Mouse (Mus musculus) MEL (cell line): ENCODE data around the gene Rab39. TPM values are rescaled to one million over a fixed set of nuclear protein-coding genes. Genes with fewer than 3 reads are reported as not detected.

Source experiments
- DNase-seq: peaks from one replicate; pipeline ENCODE4 v3.0.0; 2011; ENCODE audit warnings: low read depth, low spot score
- H3K27ac ChIP-seq: 2 replicates; pipeline ENCODE4 v1.5.1; 2012; ENCODE audit warnings: low read depth, mild to moderate bottlenecking, control low read depth, low read length, moderate library complexity; ENCODE audit not compliant: control insufficient read depth
- H3K27me3 ChIP-seq, 2 experiments: fragments of 150-350 bp in 1 of 2; sonication (generic) in 1 of 2; 2 replicates each; pipeline ENCODE4 v1.6.1; 2012; ENCODE audit warnings: low read length in 2 of 2, mild to moderate bottlenecking in 2 of 2, improper control_type of control experiment in 1 of 2, moderate library complexity in 1 of 2; ENCODE audit not compliant: insufficient read depth in 2 of 2, control insufficient read depth in 1 of 2
- H3K36me3 ChIP-seq, 2 experiments: 2 replicates each; pipeline ENCODE4 v1.6.1; 2012 to 2014; ENCODE audit warnings: low read length in 2 of 2, improper control_type of control experiment in 1 of 2, inconsistent platforms in 1 of 2, mild to moderate bottlenecking in 1 of 2; ENCODE audit not compliant: insufficient read depth in 2 of 2, control insufficient read depth in 1 of 2
- H3K4me1 ChIP-seq, 2 experiments: fragments of 150-350 bp in 1 of 2; sonication (generic) in 1 of 2; 2 replicates each; pipeline ENCODE4 v1.6.1; 2012; ENCODE audit warnings: low read length in 2 of 2, improper control_type of control experiment in 1 of 2, mild to moderate bottlenecking in 1 of 2; ENCODE audit not compliant: insufficient read depth in 2 of 2, control insufficient read depth in 1 of 2
- H3K4me3 ChIP-seq, 2 experiments: fragments of 150-350 bp in 1 of 2; sonication (generic) in 1 of 2; 2 replicates each; pipeline ENCODE4 v1.5.1; 2012; ENCODE audit warnings: low read depth in 2 of 2, low read length in 2 of 2, mild to moderate bottlenecking in 2 of 2, moderate library complexity in 2 of 2, control low read depth in 1 of 2, improper control_type of control experiment in 1 of 2; ENCODE audit not compliant: control insufficient read depth in 1 of 2, insufficient read depth in 1 of 2
- H3K79me2 ChIP-seq: 2 replicates; pipeline ENCODE4 v1.6.1; 2012; ENCODE audit warnings: mild to moderate bottlenecking, low read length, moderate library complexity; ENCODE audit not compliant: control insufficient read depth, poor library complexity, insufficient read depth
- H3K9ac ChIP-seq: 2 replicates; pipeline ENCODE4 v1.6.1; 2012; ENCODE audit warnings: low read depth, mild to moderate bottlenecking, control low read depth, low read length, moderate library complexity; ENCODE audit not compliant: control insufficient read depth, poor library complexity, severe bottlenecking
- H3K9me3 ChIP-seq: fragments of 150-350 bp; sonication (generic); replicated peaks from 2 replicates; pipeline ENCODE4 v1.6.1; 2012; ENCODE audit warnings: mild to moderate bottlenecking, low read length, improper control_type of control experiment, moderate library complexity; ENCODE audit not compliant: insufficient read depth
- CHD1 ChIP-seq: IDR thresholded peaks from 2 replicates; pipeline ENCODE4 v1.6.1; 2012; ENCODE audit warnings: low read depth, mild to moderate bottlenecking, inconsistent platforms, low read length, improper control_type of control experiment
- E2F4 ChIP-seq: IDR thresholded peaks from 2 replicates; pipeline ENCODE4 v1.6.1; 2011; ENCODE audit warnings: low read depth, low read length, improper control_type of control experiment, borderline replicate concordance
- ELF1 ChIP-seq: IDR thresholded peaks from 2 replicates; pipeline ENCODE4 v1.6.1; 2014; ENCODE audit warnings: low read depth, mild to moderate bottlenecking, inconsistent platforms, low read length, improper control_type of control experiment, moderate library complexity
- EP300 ChIP-seq, 2 experiments: IDR thresholded peaks; 2 replicates each; pipeline ENCODE4 v1.6.1; 2011; ENCODE audit warnings: improper control_type of control experiment in 2 of 2, low read length in 2 of 2, low read depth in 1 of 2, mild to moderate bottlenecking in 1 of 2
- HCFC1 ChIP-seq: IDR thresholded peaks from 2 replicates; pipeline ENCODE4 v1.6.1; 2012; ENCODE audit warnings: low read depth, mild to moderate bottlenecking, inconsistent platforms, low read length, improper control_type of control experiment, moderate library complexity
- JUND ChIP-seq: IDR thresholded peaks from 2 replicates; pipeline ENCODE4 v1.6.1; 2011; ENCODE audit warnings: low read depth, mild to moderate bottlenecking, improper control_type of control experiment, low read length
- KAT2A ChIP-seq: conservative IDR thresholded peaks from 2 replicates; pipeline ENCODE4 v1.6.1; 2012; ENCODE audit warnings: low read depth, low read length, improper control_type of control experiment, inconsistent platforms
- MAFK ChIP-seq: IDR thresholded peaks from 2 replicates; pipeline ENCODE4 v1.6.1; 2011; ENCODE audit warnings: low read depth, mild to moderate bottlenecking, low read length, improper control_type of control experiment, borderline replicate concordance
- MAX ChIP-seq: IDR thresholded peaks from 2 replicates; pipeline ENCODE4 v1.6.1; 2011; ENCODE audit warnings: low read length, improper control_type of control experiment
- MAZ ChIP-seq: IDR thresholded peaks from 2 replicates; pipeline ENCODE4 v1.6.1; 2012; ENCODE audit warnings: low read depth, mild to moderate bottlenecking, inconsistent platforms, low read length, improper control_type of control experiment
- MEF2A ChIP-seq: IDR thresholded peaks from 2 replicates; pipeline ENCODE4 v1.6.1; 2014; ENCODE audit warnings: low read depth, mild to moderate bottlenecking, inconsistent platforms, low read length, improper control_type of control experiment; ENCODE audit not compliant: poor library complexity, insufficient replicate concordance, severe bottlenecking; ENCODE audit errors: extremely low read depth
- MXI1 ChIP-seq: IDR thresholded peaks from 2 replicates; pipeline ENCODE4 v1.6.1; 2011; ENCODE audit warnings: mild to moderate bottlenecking, low read depth, low read length, improper control_type of control experiment
- MYB ChIP-seq: IDR thresholded peaks from 2 replicates; pipeline ENCODE4 v1.6.1; 2011; ENCODE audit warnings: mild to moderate bottlenecking, low read depth, low read length, improper control_type of control experiment
- RAD21 ChIP-seq: IDR thresholded peaks from 2 replicates; pipeline ENCODE4 v1.6.1; 2011; ENCODE audit warnings: mild to moderate bottlenecking, low read depth, low read length, improper control_type of control experiment
- SIN3A ChIP-seq: IDR thresholded peaks from 2 replicates; pipeline ENCODE4 v1.6.1; 2012; ENCODE audit warnings: low read length, improper control_type of control experiment, inconsistent platforms
- TAL1 ChIP-seq: IDR thresholded peaks from 2 replicates; pipeline ENCODE4 v1.6.1; 2012; ENCODE audit warnings: mild to moderate bottlenecking, inconsistent platforms, low read length, moderate library complexity, mixed read lengths
- TCF12 ChIP-seq: IDR thresholded peaks from 2 replicates; pipeline ENCODE4 v1.6.1; 2014; ENCODE audit warnings: low read depth, mild to moderate bottlenecking, inconsistent platforms, low read length, improper control_type of control experiment, moderate library complexity
- UBTF ChIP-seq: IDR thresholded peaks from 2 replicates; pipeline ENCODE4 v1.6.1; 2012; ENCODE audit warnings: low read depth, mild to moderate bottlenecking, inconsistent platforms, low read length, improper control_type of control experiment, moderate library complexity, borderline replicate concordance; ENCODE audit not compliant: insufficient read depth
- USF1 ChIP-seq: IDR thresholded peaks from 2 replicates; pipeline ENCODE4 v1.6.1; 2014; ENCODE audit warnings: low read depth, mild to moderate bottlenecking, inconsistent platforms, low read length, improper control_type of control experiment, moderate library complexity
- ZKSCAN1 ChIP-seq: IDR thresholded peaks from 2 replicates; pipeline ENCODE4 v1.6.1; 2012; ENCODE audit warnings: low read depth, mild to moderate bottlenecking, inconsistent platforms, low read length, improper control_type of control experiment, moderate library complexity
- ZNF384 ChIP-seq: IDR thresholded peaks from 2 replicates; pipeline ENCODE4 v1.6.1; 2012; ENCODE audit warnings: low read depth, mild to moderate bottlenecking, inconsistent platforms, low read length, improper control_type of control experiment
- polyA plus RNA-seq, 2 experiments: library from polyadenylated mRNA; stranded (reverse) in 1 of 2; unstranded in 1 of 2; fragments of >175 nt in 1 of 2; fragments of >200 nt in 1 of 2; gene quantifications; 2 replicates each; pipeline versions ENCODE4 v1.2.1 to v1.2.4; 2012; ENCODE audit warnings: low replicate concordance in 2 of 2, low read depth in 1 of 2; ENCODE audit not compliant: insufficient read length in 2 of 2, insufficient read depth in 1 of 2, missing spikeins in 1 of 2
- total RNA-seq: library from RNA; depleted of rRNA; stranded (reverse); fragments of 300-350 nt; gene quantifications from 2 replicates; pipeline ENCODE4 v1.2.3, GENCODE M21; 2012; rRNA removed

Gene Rab39
- total RNA-seq (0.07 TPM in 1 of 2 replicates, not detected in the other), polyA plus RNA-seq (under 1 TPM in 1 of 2 experiments, not detected in 1; 0.10 TPM)

- Histone ChIP-seq H3K4me1 (no peaks in the 10 kb centered on the region), H3K9ac (0 out of 2 replicates have a peak within 1 kb of the TSS, but pooled peaks have one; percentile 7), H3K27me3 (no peaks in the 10 kb centered on the region), H3K79me2 (no peaks in the 10 kb centered on the region), H3K36me3 (no peaks in the 10 kb centered on the region), H3K9me3 (no peaks in the 10 kb centered on the region), H3K4me3 (peak within 1 kb of the TSS; percentile 28 to 60), H3K27ac (no peak within 1 kb of the TSS)
- TF ChIP-seq ZKSCAN1 (no peak), MAX (peak; percentile 19; the same call in 1 of the 2 replicates), MXI1 (peak; percentile 94), SIN3A (peak; percentile 93), RAD21 (no peak), UBTF (0 out of 2 replicates have a peak, but pooled peaks have one; percentile 74)
- peak; percentile 95 for DNase-seq
Observed at GRCm38 (mm10) chr9:53705992-53706696, at the start of gene Rab39. Gene Rab39, minus strand, starts transcription at chr9:53706232.

DNA sequence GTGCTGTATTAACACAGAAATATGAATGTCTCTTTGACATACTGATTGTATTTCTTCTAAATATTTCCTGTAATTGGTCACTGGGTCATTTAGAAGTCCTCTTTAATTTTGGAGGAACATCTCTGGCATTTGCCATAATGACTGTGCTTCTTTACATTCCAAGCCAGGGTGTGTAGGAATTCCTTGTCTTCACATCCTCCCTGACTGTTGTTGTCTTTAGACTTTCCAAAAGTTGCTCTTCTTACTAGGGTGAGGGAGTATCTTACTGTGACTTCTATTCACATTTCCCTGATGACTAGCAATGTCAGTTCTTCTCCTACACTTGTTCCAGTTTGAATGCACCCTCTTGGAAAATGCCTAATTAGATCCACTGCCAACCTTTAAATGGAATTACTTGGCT lies 48.8 kb upstream of the Rab39 start:
- Histone ChIP-seq H3K27me3 (peaks cover 0 to 2% of the 10 kb centered on the region in 2 experiments; a peak in 3 of 4 replicates), H3K27ac (no peak overlapping the region), H3K79me2 (no peaks in the 10 kb centered on the region), H3K4me1 (no peaks in the 10 kb centered on the region), H3K36me3 (no peaks in the 10 kb centered on the region), H3K9ac (no peak overlapping the region), H3K4me3 (no peak overlapping the region), H3K9me3 (no peaks in the 10 kb centered on the region)
- TF ChIP-seq ZNF384 = no peak
- no peak for TF ChIP-seq MAZ
- no peak for TF ChIP-seq JUND
- no peak for TF ChIP-seq HCFC1
- TF ChIP-seq MYB = no peak
- TF ChIP-seq CHD1 = no peak
- TF ChIP-seq MAFK = no peak
- TF ChIP-seq ZKSCAN1 = no peak
- no peak for TF ChIP-seq EP300 (IDR thresholded peaks at IDR 0.05; ENCODE audit: low read depth in 1 of 2, low read length in 2 of 2)
- no peak for TF ChIP-seq MXI1
- no peak for TF ChIP-seq TCF12
- TF ChIP-seq MEF2A = no peak
- TF ChIP-seq E2F4 = no peak
- no peak for TF ChIP-seq USF1
- TF ChIP-seq KAT2A = no peak
- TF ChIP-seq TAL1 = no peak
- TF ChIP-seq UBTF = no peak
- TF ChIP-seq ELF1 = no peak
- no peak for DNase-seq
